Comparison of ENCODE assay signal across 35 mouse cellular contexts in the genomic region with DNA sequence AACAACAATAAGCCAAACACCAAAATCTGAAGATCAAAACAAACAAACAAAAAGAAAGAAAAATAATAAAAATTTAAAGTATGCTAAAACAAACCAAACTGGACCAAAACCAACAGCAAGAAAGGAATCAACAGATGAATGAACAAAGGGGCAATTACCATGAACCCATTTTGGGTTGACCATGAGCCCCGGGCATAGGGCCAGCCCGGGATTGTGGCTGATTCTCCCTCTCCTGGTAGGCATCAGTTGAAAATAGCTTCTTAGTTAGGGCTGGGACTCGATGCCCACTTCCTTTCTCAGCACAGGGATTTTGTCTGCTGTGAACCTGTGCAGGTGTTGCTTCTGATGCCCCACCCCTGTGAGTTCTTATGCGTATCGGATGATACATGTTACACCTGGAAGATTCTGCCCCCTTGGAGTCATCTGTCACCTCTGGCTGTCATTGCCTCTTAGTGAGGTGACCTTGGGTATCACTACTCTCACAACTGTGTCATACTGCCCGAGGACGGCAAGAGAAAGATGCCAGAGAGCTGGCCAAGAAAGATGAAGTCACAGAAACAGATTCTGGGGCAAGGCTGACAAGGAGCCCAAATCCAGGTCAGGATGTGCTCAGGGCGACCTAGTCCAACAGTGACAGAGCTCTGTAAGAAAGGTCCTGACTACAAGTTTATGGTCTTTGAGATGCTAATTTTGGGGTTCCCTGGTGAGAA. TPM values are rescaled to one million over a fixed set of nuclear protein-coding genes. Genes with fewer than 3 reads are reported as not detected.
DNase-seq lines count a peak whose midpoint lies in the region; ATAC-seq lines count a peak whose summit lies in the region.
"Had no signal": no experiment of that assay in that cellular context is flagged by ENCODE, and none has a peak within 500 bp of the region (broad histone marks: within the 10 kb centered on the region; RNA-seq: fewer than 3 reads in every experiment).

No protein-coding gene starts in this region.

- no peak overlapping the region for H3K27ac ChIP-seq in heart, embryonic 10.5 days
- no peak overlapping the region for H3K27ac ChIP-seq in hindbrain, embryonic 12.5 days
- H3K27ac ChIP-seq: embryonic facial prominence, embryonic 12.5 days; embryonic facial prominence, embryonic 15.5 days; forebrain, embryonic 12.5 days; forebrain, embryonic 15.5 days; heart, embryonic 15.5 days; hindbrain, embryonic 10.5 days; hindbrain, embryonic 14.5 days; hindbrain, postnatal 0 days had no signal

- DNase-seq in adrenal gland, adult (ENCODE audit: inconsistent age in 2 of 2, low spot score in 1 of 2): peak; percentile 38 to 77
- no peak for DNase-seq in adrenal gland, postnatal 4 days (ENCODE audit: low spot score in 2 of 2)
- DNase-seq in ES-CJ7 (ENCODE audit: low read depth, low spot score): peak; percentile 3
- peak; percentile 48 for DNase-seq in adrenal gland, adult 8-10 months
- DNase-seq in adrenal gland, postnatal 25 days: peak; percentile 12
- no peak for DNase-seq in left cerebral cortex, postnatal 10 days (ENCODE audit: extremely low spot score in 1 of 2, low spot score in 2 of 2)
- no peak for DNase-seq in heart, embryonic 10.5 days (ENCODE audit: low spot score)
- DNase-seq: cerebellum, adult 11-12 months; cerebellum, adult 8-10 months; cerebellum, postnatal 14 days; gastrocnemius, postnatal 14 days; heart, adult 11 months; heart, postnatal 10 days; heart, postnatal 36 days; kidney, adult 2 months had no signal

- H3K9ac ChIP-seq in hindbrain, embryonic 12.5 days: no peak overlapping the region
- H3K9ac ChIP-seq: embryonic facial prominence, embryonic 12.5 days; embryonic facial prominence, embryonic 15.5 days; forebrain, embryonic 12.5 days; forebrain, embryonic 15.5 days; heart, embryonic 12.5 days; heart, embryonic 15.5 days; hindbrain, embryonic 14.5 days had no signal

- intact Hi-C loops in left cerebral cortex, postnatal 10 days (cut with DNase I): no loop called here

- H3K36me3 ChIP-seq in heart, embryonic 10.5 days: no peaks in the 10 kb centered on the region
- no peaks in the 10 kb centered on the region for H3K36me3 ChIP-seq in hindbrain, embryonic 12.5 days
- H3K36me3 ChIP-seq: embryonic facial prominence, embryonic 12.5 days; embryonic facial prominence, embryonic 15.5 days; forebrain, embryonic 12.5 days; forebrain, embryonic 15.5 days; G1E; heart, embryonic 12.5 days; heart, embryonic 15.5 days; hindbrain, embryonic 10.5 days had no signal

- H3K4me1 ChIP-seq in heart, embryonic 10.5 days: no peaks in the 10 kb centered on the region
- no peaks in the 10 kb centered on the region for H3K4me1 ChIP-seq in hindbrain, embryonic 12.5 days
- H3K4me1 ChIP-seq: embryonic facial prominence, embryonic 12.5 days; embryonic facial prominence, embryonic 15.5 days; forebrain, embryonic 12.5 days; forebrain, embryonic 15.5 days; heart, embryonic 12.5 days; heart, embryonic 15.5 days; hindbrain, embryonic 10.5 days had no signal

- 83% methylated on average over 8 of the region's 8 CpGs for whole genome bisulfite sequencing in heart, embryonic 10.5 days
- 88% methylated on average over 8 of the region's 8 CpGs for WGBS in hindbrain, embryonic 12.5 days

- ATAC-seq in hindbrain, embryonic 12.5 days (ENCODE audit: low FRiP score): no peak
- ATAC-seq: activated CD4-positive, CD25-positive, alpha-beta regulatory T cell, adult 4 months; forebrain, embryonic 15.5 days; hindbrain, postnatal 0 days; inflammation-experienced regulatory T-cells, adult 6 months; intestine, postnatal 0 days had no signal

- no peaks in the 10 kb centered on the region for H3K9me3 ChIP-seq in heart, embryonic 10.5 days
- no peaks in the 10 kb centered on the region for H3K9me3 ChIP-seq in hindbrain, embryonic 12.5 days (replicated peaks)
- H3K9me3 ChIP-seq: embryonic facial prominence, embryonic 12.5 days; embryonic facial prominence, embryonic 15.5 days; forebrain, embryonic 12.5 days; forebrain, embryonic 15.5 days; G1E; heart, embryonic 12.5 days; heart, embryonic 15.5 days; hindbrain, embryonic 10.5 days had no signal

- H3K27me3 ChIP-seq in heart, embryonic 10.5 days (ENCODE audit: insufficient read depth, poor library complexity, severe bottlenecking): no peaks in the 10 kb centered on the region
- H3K27me3 ChIP-seq in hindbrain, embryonic 12.5 days: no peaks in the 10 kb centered on the region
- H3K27me3 ChIP-seq: embryonic facial prominence, embryonic 12.5 days; embryonic facial prominence, embryonic 15.5 days; forebrain, embryonic 12.5 days; forebrain, embryonic 15.5 days; heart, embryonic 12.5 days; heart, embryonic 15.5 days had no signal

- no peak overlapping the region for H3K4me3 ChIP-seq in heart, embryonic 10.5 days
- no peak overlapping the region for H3K4me3 ChIP-seq in hindbrain, embryonic 12.5 days
- H3K4me3 ChIP-seq: embryonic facial prominence, embryonic 12.5 days; embryonic facial prominence, embryonic 15.5 days; forebrain, embryonic 12.5 days; forebrain, embryonic 15.5 days; heart, embryonic 12.5 days; heart, embryonic 15.5 days; hindbrain, embryonic 10.5 days had no signal

- H3K4me2 ChIP-seq in hindbrain, embryonic 12.5 days (replicated peaks): no peak overlapping the region
- H3K4me2 ChIP-seq: embryonic facial prominence, embryonic 12.5 days; embryonic facial prominence, embryonic 15.5 days; forebrain, embryonic 12.5 days; forebrain, embryonic 15.5 days; heart, embryonic 12.5 days; heart, embryonic 15.5 days; hindbrain, embryonic 14.5 days had no signal

RNA-seq across cellular contexts. Expression of a gene that starts 7.1 kb away (rescaled TPM):
- 1 to 10 TPM in 1 of 2 experiments, not detected in 1; 6.0 TPM for total RNA-seq in adrenal gland, postnatal 4 days (2021)
- total RNA-seq in adrenal gland, adult 8-10 months (2022): not detected
- total RNA-seq in adrenal gland, postnatal 25 days (2021): not detected in 2 replicates
- total RNA-seq in left cerebral cortex, postnatal 10 days (2021): not detected
- not detected in 2 replicates for polyA plus RNA-seq in heart, embryonic 10.5 days (2016; fragmentation: Nextera tagmentation; extraction: Ambion mirVana)
- not detected in 2 replicates for polyA plus RNA-seq in hindbrain, embryonic 12.5 days (2016; fragmentation: Nextera tagmentation; extraction: Ambion mirVana)
- total RNA-seq: common myeloid progenitor, adult 5-6 weeks; G1E; gastrocnemius, adult 18-20 months; gastrocnemius, postnatal 14 days; gastrocnemius, postnatal 4 days; heart, adult 8-10 months; heart, postnatal 10 days; heart, postnatal 36 days; hindbrain, postnatal 0 days had no signal
- polyA plus RNA-seq: activated CD4-positive, CD25-positive, alpha-beta regulatory T cell, adult 4 months; brain, embryonic 14.5 days; embryonic facial prominence, embryonic 12.5 days; embryonic facial prominence, embryonic 15.5 days; forebrain, embryonic 12.5 days; forebrain, embryonic 15.5 days; G1E; heart, embryonic 12.5 days; heart, embryonic 15.5 days; hindbrain, embryonic 10.5 days; hindbrain, embryonic 14.5 days; hindbrain, postnatal 0 days; inflammation-experienced regulatory T-cells, adult 6 months had no signal

RNA-seq across cellular contexts. Expression of a gene that starts 9.8 kb away (rescaled TPM):
- not detected for total RNA-seq in adrenal gland, postnatal 4 days (2021)
- not detected for total RNA-seq in adrenal gland, adult 8-10 months (2022)
- total RNA-seq in adrenal gland, postnatal 25 days (2021): not detected in 2 replicates
- total RNA-seq in left cerebral cortex, postnatal 10 days (2021): not detected
- not detected in 2 replicates for polyA plus RNA-seq in heart, embryonic 10.5 days (2016; fragmentation: Nextera tagmentation; extraction: Ambion mirVana)
- not detected in 2 replicates for polyA plus RNA-seq in hindbrain, embryonic 12.5 days (2016; fragmentation: Nextera tagmentation; extraction: Ambion mirVana)
- total RNA-seq: common myeloid progenitor, adult 5-6 weeks; gastrocnemius, adult 18-20 months; gastrocnemius, postnatal 14 days; gastrocnemius, postnatal 4 days; heart, adult 8-10 months; heart, postnatal 10 days; heart, postnatal 36 days; hindbrain, postnatal 0 days had no signal
- polyA plus RNA-seq: activated CD4-positive, CD25-positive, alpha-beta regulatory T cell, adult 4 months; brain, embryonic 14.5 days; embryonic facial prominence, embryonic 12.5 days; embryonic facial prominence, embryonic 15.5 days; forebrain, embryonic 12.5 days; forebrain, embryonic 15.5 days; G1E; heart, embryonic 12.5 days; heart, embryonic 15.5 days; hindbrain, embryonic 10.5 days; hindbrain, embryonic 14.5 days; hindbrain, postnatal 0 days; inflammation-experienced regulatory T-cells, adult 6 months; intestine, postnatal 0 days; kidney, adult 2 months; kidney, embryonic 14.5 days had no signal

RNA-seq across cellular contexts. Expression of a gene that starts 27.9 kb away (rescaled TPM):
- not detected for total RNA-seq in adrenal gland, postnatal 4 days (2021)
- not detected for total RNA-seq in adrenal gland, adult 8-10 months (2022)
- total RNA-seq in adrenal gland, postnatal 25 days (2021): not detected in 2 replicates
- not detected for total RNA-seq in left cerebral cortex, postnatal 10 days (2021)
- not detected in 2 replicates for polyA plus RNA-seq in heart, embryonic 10.5 days (2016; fragmentation: Nextera tagmentation; extraction: Ambion mirVana)
- not detected in 2 replicates for polyA plus RNA-seq in hindbrain, embryonic 12.5 days (2016; fragmentation: Nextera tagmentation; extraction: Ambion mirVana)
- total RNA-seq: common myeloid progenitor, adult 5-6 weeks; G1E; gastrocnemius, adult 18-20 months; gastrocnemius, postnatal 14 days; gastrocnemius, postnatal 4 days; heart, adult 8-10 months; heart, postnatal 10 days; heart, postnatal 36 days; hindbrain, postnatal 0 days had no signal
- polyA plus RNA-seq: activated CD4-positive, CD25-positive, alpha-beta regulatory T cell, adult 4 months; brain, embryonic 14.5 days; embryonic facial prominence, embryonic 12.5 days; embryonic facial prominence, embryonic 15.5 days; forebrain, embryonic 12.5 days; forebrain, embryonic 15.5 days; G1E; heart, embryonic 12.5 days; heart, embryonic 15.5 days; hindbrain, embryonic 10.5 days; hindbrain, embryonic 14.5 days; hindbrain, postnatal 0 days; inflammation-experienced regulatory T-cells, adult 6 months; intestine, postnatal 0 days; kidney, adult 2 months; kidney, embryonic 14.5 days had no signal

RNA-seq across cellular contexts. Expression of a gene that starts 28.6 kb away (rescaled TPM):
- total RNA-seq in adrenal gland, postnatal 4 days (2021): not detected
- not detected for total RNA-seq in adrenal gland, adult 8-10 months (2022)
- not detected in 2 replicates for total RNA-seq in adrenal gland, postnatal 25 days (2021)
- not detected for total RNA-seq in left cerebral cortex, postnatal 10 days (2021)
- polyA plus RNA-seq in heart, embryonic 10.5 days (2016; fragmentation: Nextera tagmentation; extraction: Ambion mirVana): not detected in 2 replicates
- polyA plus RNA-seq in hindbrain, embryonic 12.5 days (2016; fragmentation: Nextera tagmentation; extraction: Ambion mirVana): not detected in 2 replicates
- total RNA-seq: common myeloid progenitor, adult 5-6 weeks; gastrocnemius, adult 18-20 months; gastrocnemius, postnatal 14 days; gastrocnemius, postnatal 4 days; heart, adult 8-10 months; heart, postnatal 10 days; heart, postnatal 36 days; hindbrain, postnatal 0 days had no signal
- polyA plus RNA-seq: activated CD4-positive, CD25-positive, alpha-beta regulatory T cell, adult 4 months; brain, embryonic 14.5 days; embryonic facial prominence, embryonic 12.5 days; embryonic facial prominence, embryonic 15.5 days; forebrain, embryonic 12.5 days; forebrain, embryonic 15.5 days; G1E; heart, embryonic 12.5 days; heart, embryonic 15.5 days; hindbrain, embryonic 10.5 days; hindbrain, embryonic 14.5 days; hindbrain, postnatal 0 days; inflammation-experienced regulatory T-cells, adult 6 months; intestine, postnatal 0 days; kidney, embryonic 14.5 days had no signal

RNA-seq across cellular contexts. Expression of a gene that starts 38.1 kb away (rescaled TPM):
- not detected for total RNA-seq in adrenal gland, postnatal 4 days (2021)
- total RNA-seq in adrenal gland, adult 8-10 months (2022): 1 to 10 TPM in 1 of 4 experiments, under 1 TPM in 2, not detected in 1; 0.40 to 4.7 (median 0.67) TPM
- total RNA-seq in adrenal gland, postnatal 25 days (2021): 2.6 TPM in 1 of 2 replicates, not detected in the other
- total RNA-seq in left cerebral cortex, postnatal 10 days (2021): not detected
- polyA plus RNA-seq in heart, embryonic 10.5 days (2016; fragmentation: Nextera tagmentation; extraction: Ambion mirVana): not detected in 2 replicates
- polyA plus RNA-seq in hindbrain, embryonic 12.5 days (2016; fragmentation: Nextera tagmentation; extraction: Ambion mirVana): 0.31 TPM in 1 of 2 replicates, not detected in the other
- total RNA-seq: common myeloid progenitor, adult 5-6 weeks; G1E; gastrocnemius, adult 18-20 months; gastrocnemius, postnatal 14 days; gastrocnemius, postnatal 4 days; heart, adult 8-10 months; heart, postnatal 10 days; heart, postnatal 36 days; hindbrain, postnatal 0 days had no signal
- polyA plus RNA-seq: activated CD4-positive, CD25-positive, alpha-beta regulatory T cell, adult 4 months; brain, embryonic 14.5 days; embryonic facial prominence, embryonic 15.5 days; forebrain, embryonic 12.5 days; forebrain, embryonic 15.5 days; G1E; heart, embryonic 12.5 days; heart, embryonic 15.5 days; hindbrain, embryonic 10.5 days; hindbrain, embryonic 14.5 days; hindbrain, postnatal 0 days; inflammation-experienced regulatory T-cells, adult 6 months; intestine, postnatal 0 days; kidney, adult 2 months; kidney, embryonic 14.5 days had no signal

Comparison
In these comparisons a context has a peak if more than half of its experiments do, and no peak if none do; other contexts are left out.
1. DNase-seq: peak in adrenal gland, adult (2 of 2), ES-CJ7 (single experiment), adrenal gland, adult 8-10 months (single experiment) and adrenal gland, postnatal 25 days (single experiment); none in adrenal gland, postnatal 4 days (0 of 2), left cerebral cortex, postnatal 10 days (0 of 2) and heart, embryonic 10.5 days (single experiment).